Mouse (Mus musculus): ENCODE data around the gene Rad9a.

DNA sequence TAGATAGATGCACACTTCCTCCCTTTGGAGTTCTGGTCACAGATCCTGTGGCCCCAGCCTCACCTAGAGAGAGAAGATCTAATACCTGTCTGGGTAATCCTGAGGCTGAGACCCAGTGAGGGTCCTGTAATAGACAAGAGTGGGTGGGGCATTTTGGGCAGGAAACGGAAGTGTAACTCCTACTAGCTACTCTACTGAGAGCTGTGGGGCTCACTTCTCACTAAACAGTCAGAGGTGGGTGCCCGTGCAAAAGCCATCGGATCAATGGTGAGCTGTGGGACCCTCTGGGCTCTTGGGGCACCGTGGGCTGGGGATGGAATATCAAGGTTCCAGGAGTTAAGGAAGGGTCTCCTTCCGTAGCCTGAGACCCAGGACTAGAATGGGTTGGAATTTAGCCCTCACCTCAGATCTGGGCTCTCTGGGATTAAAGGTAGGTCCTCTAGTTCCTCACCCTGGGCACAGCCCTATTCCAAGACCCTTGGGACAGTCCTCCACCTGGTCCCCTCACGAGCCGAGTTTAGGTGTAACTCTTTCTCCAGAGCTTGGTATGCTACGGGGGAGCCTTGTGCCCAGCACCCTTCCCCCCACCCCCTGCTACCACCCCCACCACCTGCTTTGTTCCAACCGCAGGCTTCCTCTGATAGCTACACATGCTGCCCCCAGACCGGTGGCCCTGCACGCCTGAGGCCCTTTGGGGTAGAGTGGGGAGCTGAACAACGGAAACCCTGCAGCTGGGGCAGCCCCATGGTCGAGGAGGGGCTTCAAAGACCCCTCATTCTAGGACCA is 46.8 kb downstream of the Rad9a start:
- no peak for TF ChIP-seq POLR2A (IDR thresholded peaks at IDR 0.05; ENCODE audit: borderline replicate concordance, low read depth, low read length)
- no peak for TF ChIP-seq CTCF (IDR thresholded peaks at IDR 0.05; ENCODE audit: low read depth, low read length)

All from bone marrow macrophage, adult 2 months (primary cell).